Mouse (Mus musculus) brain, embryonic 14.5 days (tissue): ENCODE data around the gene Spp1. TPM values are rescaled to one million over a fixed set of nuclear protein-coding genes. Genes with fewer than 3 reads are reported as not detected.

ENCODE experiments used
- DNase-seq: peaks from one replicate; pipeline ENCODE4 v3.0.0-alpha.2; 2011; ENCODE audit warnings: low read depth
- CTCF ChIP-seq: fragments of 200-500 bp; IDR thresholded peaks from 2 replicates; pipeline ENCODE4 v1.5.1; 2012; ENCODE audit warnings: inconsistent platforms, mild to moderate bottlenecking, moderate library complexity, borderline replicate concordance; ENCODE audit not compliant: insufficient read depth, insufficient read length; ENCODE audit errors: extremely low read depth
- POLR2A ChIP-seq: fragments of 200-500 bp; IDR thresholded peaks from 2 replicates; pipeline ENCODE4 v1.6.1; 2012; ENCODE audit warnings: mild to moderate bottlenecking, inconsistent platforms, borderline replicate concordance; ENCODE audit not compliant: poor library complexity, insufficient read depth, insufficient read length, severe bottlenecking; ENCODE audit errors: extremely low read depth
- polyA plus RNA-seq: library from polyadenylated mRNA; depleted of rRNA; stranded (reverse); fragments of >200 nt; gene quantifications from 2 replicates; pipeline ENCODE4 v1.2.3, GENCODE M21; 2012; rRNA removed

Gene Spp1
- polyA plus RNA-seq: 6.7 and 20.1 TPM in 2 replicates

- DNase-seq: no peak
- no peak for TF ChIP-seq CTCF
- TF ChIP-seq POLR2A: no peak
Measured at GRCm38 (mm10) chr5:104434835-104435301, at the start of gene Spp1. TSS of gene Spp1 (plus strand) at chr5:104435118.

- TF ChIP-seq POLR2A: no peak
Measured at GRCm38 (mm10) chr5:104385521-104385920, 49.4 kb upstream of the Spp1 start.

GRCm38 (mm10) chr5:104386908-104387307 lies 48.0 kb upstream of the Spp1 start:
- peak; percentile 14 for DNase-seq
- TF ChIP-seq POLR2A (no peak), CTCF (no peak)

More at GRCm38 (mm10) chr5:104385521-104385920, 49.4 kb upstream of the Spp1 start:
- DNase-seq: no peak

GRCm38 (mm10) chr5:104390962-104391361 lies 44.0 kb upstream of the Spp1 start:
- no peak for TF ChIP-seq CTCF
- no peak for TF ChIP-seq POLR2A
- no peak for DNase-seq

GRCm38 (mm10) chr5:104392784-104393183 lies 42.1 kb upstream of the Spp1 start:
- no peak for DNase-seq
- TF ChIP-seq CTCF (no peak), POLR2A (no peak)

GRCm38 (mm10) chr5:104396286-104396685 lies 38.6 kb upstream of the Spp1 start:
- DNase-seq: no peak
- TF ChIP-seq POLR2A (no peak), CTCF (no peak)

GRCm38 (mm10) chr5:104398001-104398400 lies 36.9 kb upstream of the Spp1 start:
- TF ChIP-seq CTCF (no peak), POLR2A (no peak)

GRCm38 (mm10) chr5:104399291-104399950 lies 35.5 kb upstream of the Spp1 start:
- TF ChIP-seq POLR2A (no peak), CTCF (no peak)
- DNase-seq: no peak

More at GRCm38 (mm10) chr5:104398001-104398400, 36.9 kb upstream of the Spp1 start:
- no peak for DNase-seq

- no peak for TF ChIP-seq CTCF
- TF ChIP-seq POLR2A: no peak
- DNase-seq: no peak
Measured at GRCm38 (mm10) chr5:104399970-104400369, 34.9 kb upstream of the Spp1 start.

GRCm38 (mm10) chr5:104402651-104403050 lies 32.3 kb upstream of the Spp1 start:
- no peak for DNase-seq
- no peak for TF ChIP-seq POLR2A
- TF ChIP-seq CTCF: no peak

GRCm38 (mm10) chr5:104403351-104403750 lies 31.6 kb upstream of the Spp1 start:
- no peak for DNase-seq

GRCm38 (mm10) chr5:104404551-104404950 lies 30.4 kb upstream of the Spp1 start:
- TF ChIP-seq POLR2A: no peak

More at GRCm38 (mm10) chr5:104403351-104403750, 31.6 kb upstream of the Spp1 start:
- TF ChIP-seq POLR2A: no peak
- no peak for TF ChIP-seq CTCF

GRCm38 (mm10) chr5:104405051-104405450 lies 29.9 kb upstream of the Spp1 start:
- no peak for TF ChIP-seq POLR2A
- TF ChIP-seq CTCF: no peak
- DNase-seq: no peak

More at GRCm38 (mm10) chr5:104404551-104404950, 30.4 kb upstream of the Spp1 start:
- no peak for DNase-seq
